30 mouse cellular contexts compared by ENCODE assay signal in genomic region chr4:48766458-48766857, GRCm38 (mm10).
"Had no signal": no experiment of that assay in that cellular context is flagged by ENCODE, and none has a peak within 500 bp of the region (broad histone marks: within the 10 kb centered on the region; RNA-seq: fewer than 3 reads in every experiment).

No protein-coding gene starts in this region.

- H3K4me1 ChIP-seq: liver, embryonic 12.5 days; liver, embryonic 13.5 days; liver, embryonic 15.5 days; megakaryocyte, embryonic 14.5 days; midbrain, embryonic 10.5 days; midbrain, embryonic 13.5 days; neural tube, embryonic 12.5 days had no signal

- H3K27ac ChIP-seq: limb, embryonic 10.5 days; limb, embryonic 12.5 days; limb, embryonic 13.5 days; limb, embryonic 15.5 days; liver, embryonic 12.5 days; liver, embryonic 13.5 days; liver, embryonic 14.5 days; liver, embryonic 15.5 days; lung, embryonic 15.5 days; macrophage; midbrain, embryonic 10.5 days; midbrain, embryonic 12.5 days; midbrain, embryonic 13.5 days; midbrain, embryonic 15.5 days; neural tube, embryonic 12.5 days had no signal

- H3K36me3 ChIP-seq: limb, embryonic 10.5 days; limb, embryonic 12.5 days; limb, embryonic 13.5 days; limb, embryonic 15.5 days; liver, embryonic 12.5 days; liver, embryonic 13.5 days; liver, embryonic 15.5 days; lung, embryonic 15.5 days; midbrain, embryonic 10.5 days; midbrain, embryonic 12.5 days; midbrain, embryonic 13.5 days; midbrain, embryonic 15.5 days; neural tube, embryonic 12.5 days had no signal

- DNase-seq: left cerebral cortex, postnatal 4 days; liver; liver, embryonic 13.5 days; liver, postnatal 0 days; lung, adult 18-20 months; lung, adult 2 months; lung, embryonic 14.5 days; lung, postnatal 10 days; lung, postnatal 14 days; lung, postnatal 36 days; lung, postnatal 4 days; midbrain, embryonic 14.5 days had no signal

- H3K4me2 ChIP-seq: limb, embryonic 12.5 days; limb, embryonic 13.5 days; limb, embryonic 15.5 days; liver, embryonic 11.5 days; liver, embryonic 12.5 days; liver, embryonic 13.5 days; liver, embryonic 15.5 days; lung, embryonic 14.5 days; lung, embryonic 15.5 days; midbrain, embryonic 11.5 days; midbrain, embryonic 12.5 days; midbrain, embryonic 13.5 days; midbrain, embryonic 15.5 days; neural tube, embryonic 12.5 days had no signal

- H3K9ac ChIP-seq: limb, embryonic 12.5 days; limb, embryonic 13.5 days; limb, embryonic 15.5 days; liver, embryonic 12.5 days; liver, embryonic 13.5 days; liver, embryonic 14.5 days; liver, embryonic 15.5 days; liver, postnatal 0 days; lung, embryonic 14.5 days; lung, embryonic 15.5 days; midbrain, embryonic 12.5 days; midbrain, embryonic 13.5 days; midbrain, embryonic 15.5 days; neural tube, embryonic 12.5 days had no signal

- H3K27me3 ChIP-seq: limb, embryonic 12.5 days; limb, embryonic 13.5 days; limb, embryonic 15.5 days; liver, embryonic 12.5 days; liver, embryonic 13.5 days; liver, embryonic 15.5 days; lung, embryonic 15.5 days; megakaryocyte, embryonic 14.5 days; midbrain, embryonic 12.5 days; midbrain, embryonic 13.5 days; midbrain, embryonic 15.5 days; neural tube, embryonic 12.5 days had no signal

- H3K4me3 ChIP-seq: limb, embryonic 10.5 days; limb, embryonic 12.5 days; limb, embryonic 13.5 days; limb, embryonic 15.5 days; liver, embryonic 12.5 days; liver, embryonic 13.5 days; liver, embryonic 15.5 days; lung, embryonic 15.5 days; megakaryocyte, embryonic 14.5 days; midbrain, embryonic 10.5 days; midbrain, embryonic 12.5 days; midbrain, embryonic 13.5 days; midbrain, embryonic 15.5 days; myocyte; neural tube, embryonic 12.5 days had no signal

- H3K9me3 ChIP-seq: limb, embryonic 10.5 days; limb, embryonic 12.5 days; limb, embryonic 13.5 days; limb, embryonic 15.5 days; liver, embryonic 12.5 days; liver, embryonic 13.5 days; liver, embryonic 15.5 days; lung, embryonic 15.5 days; midbrain, embryonic 10.5 days; midbrain, embryonic 12.5 days; midbrain, embryonic 13.5 days; midbrain, embryonic 15.5 days; neural tube, embryonic 12.5 days had no signal
